Mouse (Mus musculus) C2C12 (cell line): ENCODE data around the gene Nfkbie.

Experiments
- CEBPB ChIP-seq: IDR thresholded peaks from one replicate; pipeline ENCODE4 v1.6.1; 2011; ENCODE audit warnings: low read depth, mild to moderate bottlenecking, control low read depth, moderate library complexity
- CTCF ChIP-seq: IDR thresholded peaks from one replicate; pipeline ENCODE4 v1.5.1; 2011; ENCODE audit not compliant: control insufficient read depth, insufficient read depth, insufficient read length
- FOSL1 ChIP-seq: IDR thresholded peaks from one replicate; pipeline ENCODE4 v1.8.0; 2011; ENCODE audit warnings: mild to moderate bottlenecking, low read length; ENCODE audit not compliant: poor library complexity, insufficient read depth, severe bottlenecking
- MAX ChIP-seq: IDR thresholded peaks from one replicate; pipeline ENCODE4 v1.6.1; 2011; ENCODE audit warnings: mild to moderate bottlenecking, control low read depth
- MYOG ChIP-seq: IDR thresholded peaks from one replicate; pipeline ENCODE4 v1.6.1; 2011; ENCODE audit not compliant: control insufficient read depth, insufficient read length; ENCODE audit errors: extremely low read depth
- USF1 ChIP-seq: IDR thresholded peaks from one replicate; pipeline ENCODE4 v1.6.1; 2011; ENCODE audit warnings: low read depth, mild to moderate bottlenecking, control low read depth, moderate library complexity

DNA sequence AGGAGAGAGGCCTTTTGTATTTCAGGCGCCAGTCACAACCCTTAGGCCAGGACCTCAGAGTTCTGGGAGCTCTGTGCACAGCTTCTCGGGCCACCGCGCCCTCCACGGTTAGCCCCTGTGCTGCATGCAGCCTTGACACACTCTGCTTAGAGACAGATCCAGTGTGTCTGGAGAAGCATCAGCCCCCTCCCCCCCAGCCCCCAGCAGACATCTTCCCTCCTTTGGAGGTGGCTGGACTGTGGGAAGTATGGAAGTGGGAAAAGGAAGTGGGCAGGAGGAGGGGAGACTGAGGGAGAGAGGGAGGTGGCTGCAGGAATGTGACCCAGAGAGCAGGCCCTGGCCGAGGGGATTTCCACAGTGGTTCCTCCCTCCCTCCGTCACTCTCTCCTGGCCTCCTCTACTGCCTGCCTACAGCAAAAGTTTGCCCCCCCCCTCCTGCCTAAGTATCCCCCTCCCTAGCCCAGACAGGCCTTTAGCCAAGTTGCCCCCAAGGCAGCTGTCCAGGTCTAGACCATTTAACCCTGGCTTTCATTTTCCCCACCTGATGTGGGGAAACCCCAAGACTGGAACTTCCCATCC lies 1.8 kb downstream of the Nfkbie start:
- TF ChIP-seq CTCF (no peak), MAX (no peak), USF1 (no peak), MYOG (no peak), CEBPB (no peak), FOSL1 (no peak)
